Mouse (Mus musculus): Measurements from ENCODE around the gene Ptk7. TPM values are rescaled to one million over a fixed set of nuclear protein-coding genes. Genes with fewer than 3 reads are reported as not detected.

Gene Ptk7
- total RNA-seq, 2 experiments from 2014 or later, result 8.3 to 9.4 TPM

- Histone ChIP-seq H3K4me3 (no peak overlapping the region), H3K27ac (no peak overlapping the region)
- no peak for TF ChIP-seq CTCF (IDR thresholded peaks at IDR 0.05)
- intact Hi-C loops (cut with DNase I), result loop anchor here (10.0 kb wide), 1 partner anchor 87 kb away; the partner anchor contains the start of gene Srf
- no peak for DNase-seq (ENCODE audit: extremely low spot score in 1 of 2, low spot score in 2 of 2)
Measured at GRCm38 (mm10) chr17:46642060-46642459, 12.8 kb upstream of the Ptk7 start.

- intact Hi-C loops (cut with DNase I), result loop anchor here (10.0 kb wide), 1 partner anchor 85 kb away; the partner anchor contains the start of gene Srf
- no peak overlapping the region for H3K27ac ChIP-seq
- no peak overlapping the region for H3K4me3 ChIP-seq
- no peak for TF ChIP-seq CTCF (IDR thresholded peaks at IDR 0.05)
- no peak for DNase-seq (ENCODE audit: extremely low spot score in 1 of 2, low spot score in 2 of 2)
Measured at GRCm38 (mm10) chr17:46639929-46640328, 10.6 kb upstream of the Ptk7 start.

- Histone ChIP-seq H3K4me3 (no peak overlapping the region), H3K27ac (no peak overlapping the region)
Measured at GRCm38 (mm10) chr17:46636831-46637523, 7.7 kb upstream of the Ptk7 start.

GRCm38 (mm10) chr17:46629685-46630441, 559 bp upstream of the Ptk7 start:
- DNase-seq (ENCODE audit: extremely low spot score in 1 of 2, low spot score in 2 of 2), result no peak
- Histone ChIP-seq H3K4me3 (peak overlapping the region; percentile 63), H3K27ac (peak overlapping the region; percentile 59; the same call in 1 of the 2 replicates)
- intact Hi-C loops (cut with DNase I), result no loop called here
- no peak; the same call in 1 of the 2 replicates for TF ChIP-seq CTCF (IDR thresholded peaks at IDR 0.05)

More at GRCm38 (mm10) chr17:46636831-46637523, 7.7 kb upstream of the Ptk7 start:
- TF ChIP-seq CTCF (IDR thresholded peaks at IDR 0.05), result peak; percentile 74
- peak; percentile 54 to 55 for DNase-seq (ENCODE audit: extremely low spot score in 1 of 2, low spot score in 2 of 2)
- intact Hi-C loops (cut with DNase I), result loop anchor here (2.0 kb wide), 1 partner anchor 112 kb away; no protein-coding TSS in a partner anchor

GRCm38 (mm10) chr17:46628471-46628790, 873 bp downstream of the Ptk7 start:
- TF ChIP-seq CTCF (IDR thresholded peaks at IDR 0.05), result no peak
- Histone ChIP-seq H3K27ac (no peak overlapping the region; the same call in 1 of the 2 replicates), H3K4me3 (peak overlapping the region; percentile 63)
- DNase-seq (ENCODE audit: extremely low spot score in 1 of 2, low spot score in 2 of 2), result no peak
- intact Hi-C loops (cut with DNase I), result no loop called here

- H3K4me3 ChIP-seq, result no peak overlapping the region; the same call in 1 of the 2 replicates
- H3K27ac ChIP-seq, result no peak overlapping the region
Measured at GRCm38 (mm10) chr17:46627409-46627808, 1.9 kb downstream of the Ptk7 start.

GRCm38 (mm10) chr17:46624598-46624997, 4.7 kb downstream of the Ptk7 start:
- H3K27ac ChIP-seq, result no peak overlapping the region
- DNase-seq (ENCODE audit: extremely low spot score in 1 of 2, low spot score in 2 of 2), result no peak
- no peak for TF ChIP-seq CTCF (IDR thresholded peaks at IDR 0.05)
- no peak overlapping the region for H3K4me3 ChIP-seq
- intact Hi-C loops (cut with DNase I), result no loop called here

More at GRCm38 (mm10) chr17:46627409-46627808, 1.9 kb downstream of the Ptk7 start:
- no peak for DNase-seq (ENCODE audit: extremely low spot score in 1 of 2, low spot score in 2 of 2)
- no peak for TF ChIP-seq CTCF (IDR thresholded peaks at IDR 0.05)
- intact Hi-C loops (cut with DNase I), result no loop called here

GRCm38 (mm10) chr17:46623819-46624557, 5.3 kb downstream of the Ptk7 start:
- intact Hi-C loops (cut with DNase I), result no loop called here
- no peak for DNase-seq (ENCODE audit: extremely low spot score in 1 of 2, low spot score in 2 of 2)
- no peak overlapping the region for H3K4me3 ChIP-seq
- H3K27ac ChIP-seq, result no peak overlapping the region
- no peak; the same call in 1 of the 2 replicates for TF ChIP-seq CTCF (IDR thresholded peaks at IDR 0.05)

- intact Hi-C loops (cut with DNase I), result no loop called here
- H3K27ac ChIP-seq, result no peak overlapping the region
- TF ChIP-seq CTCF (IDR thresholded peaks at IDR 0.05), result no peak
- no peak overlapping the region for H3K4me3 ChIP-seq
- DNase-seq (ENCODE audit: extremely low spot score in 1 of 2, low spot score in 2 of 2), result no peak
Measured at GRCm38 (mm10) chr17:46622269-46622668, 7.0 kb downstream of the Ptk7 start.

- peak; percentile 41 to 50 for DNase-seq (ENCODE audit: extremely low spot score in 1 of 2, low spot score in 2 of 2)
- Histone ChIP-seq H3K27ac (peak overlapping the region; percentile 54; the same call in 1 of the 2 replicates), H3K4me3 (no peak overlapping the region)
- TF ChIP-seq CTCF (IDR thresholded peaks at IDR 0.05), result no peak
- intact Hi-C loops (cut with DNase I), result no loop called here
Measured at GRCm38 (mm10) chr17:46621324-46621723, 8.0 kb downstream of the Ptk7 start.

- no peak for TF ChIP-seq CTCF (IDR thresholded peaks at IDR 0.05)
- H3K4me3 ChIP-seq, result no peak overlapping the region
- DNase-seq (ENCODE audit: extremely low spot score in 1 of 2, low spot score in 2 of 2), result no peak
- intact Hi-C loops (cut with DNase I), result no loop called here
- peak overlapping the region; percentile 36 for H3K27ac ChIP-seq
Measured at GRCm38 (mm10) chr17:46619683-46620357, 9.5 kb downstream of the Ptk7 start.

All from left cerebral cortex, adult 2 months (tissue).